Mouse (Mus musculus) erythroblast, embryonic 14.5 days (primary cell): Measurements from ENCODE around the gene Agfg2.

Experiments
- GATA1 ChIP-seq: IDR thresholded peaks from 2 replicates; pipeline ENCODE4 v1.6.1; 2012; ENCODE audit warnings: low read length, inconsistent platforms, mixed read lengths
- TAL1 ChIP-seq: IDR thresholded peaks from 3 replicates; pipeline ENCODE4 v1.6.1; 2012; ENCODE audit warnings: low read length, inconsistent platforms, mixed read lengths

DNA sequence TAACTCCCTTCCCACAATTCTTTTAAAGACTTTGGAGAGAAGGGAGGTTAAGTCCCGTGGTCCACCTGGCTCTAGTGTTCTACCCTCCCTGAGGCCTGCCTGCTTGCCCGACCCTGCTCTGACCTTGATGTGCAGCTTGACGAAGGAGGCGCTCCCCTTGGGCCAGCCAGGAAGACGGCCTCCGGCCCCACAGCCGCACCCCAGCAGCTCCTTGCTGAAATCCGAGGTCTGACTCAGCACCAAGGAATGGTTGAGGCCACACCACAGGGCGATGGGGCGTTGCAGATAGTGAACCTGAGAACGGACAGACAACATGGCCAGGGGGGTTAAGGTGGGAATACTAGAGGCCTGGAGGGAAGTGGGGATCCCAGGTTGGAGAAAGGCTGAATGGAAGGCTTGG lies 71.0 kb downstream of the Agfg2 start, which contains the start of gene Pcolce:
- no peak for TF ChIP-seq GATA1
- no peak for TF ChIP-seq TAL1
